Mouse (Mus musculus) forebrain, embryonic 11.5 days (tissue): ENCODE measurements around the gene Lgals4. TPM values are rescaled to one million over a fixed set of nuclear protein-coding genes. Genes with fewer than 3 reads are reported as not detected.

Experiments used
- ATAC-seq: fragments of 200-750 bp; cut with Nextera tagmentation; replicated peaks from 2 replicates; pipeline ENCODE4 v1.8.0; 2017; ENCODE audit warnings: moderate TSS enrichment; ENCODE audit not compliant: low FRiP score
- DNase-seq: peaks from one replicate; pipeline ENCODE4 v3.0.0-alpha.2; 2017; ENCODE audit warnings: low spot score
- H3K27ac ChIP-seq: fragments of 300-500 bp; sonication (generic); 2 replicates; pipeline ENCODE4 v1.5.1; 2014; ENCODE audit warnings: low read depth, low read length
- H3K27me3 ChIP-seq: fragments of 300-500 bp; sonication (generic); 2 replicates; pipeline ENCODE4 v1.6.1; 2014; ENCODE audit warnings: mild to moderate bottlenecking, low read length, mixed read lengths; ENCODE audit not compliant: control insufficient read depth, insufficient read depth
- H3K36me3 ChIP-seq: fragments of 300-500 bp; sonication (generic); 2 replicates; pipeline ENCODE4 v1.6.1; 2014; ENCODE audit warnings: mild to moderate bottlenecking, low read length, moderate library complexity, mixed read lengths; ENCODE audit not compliant: control insufficient read depth, insufficient read depth
- H3K4me1 ChIP-seq: fragments of 300-500 bp; sonication (generic); replicated peaks from 2 replicates; pipeline ENCODE4 v1.6.1; 2014; ENCODE audit warnings: low read length, mixed read lengths; ENCODE audit not compliant: control insufficient read depth, insufficient read depth
- H3K4me2 ChIP-seq: fragments of 300-500 bp; sonication (generic); 2 replicates; pipeline ENCODE4 v1.6.1; 2014; ENCODE audit warnings: low read depth, mild to moderate bottlenecking, low read length, moderate library complexity, mixed read lengths; ENCODE audit not compliant: severe bottlenecking
- H3K4me3 ChIP-seq: fragments of 300-500 bp; sonication (generic); 2 replicates; pipeline ENCODE4 v1.5.1; 2014; ENCODE audit warnings: low read depth, low read length
- H3K9ac ChIP-seq: fragments of 300-500 bp; sonication (generic); 2 replicates; pipeline ENCODE4 v1.6.1; 2014; ENCODE audit warnings: low read length
- H3K9me3 ChIP-seq: fragments of 300-500 bp; sonication (generic); 2 replicates; pipeline ENCODE4 v1.6.1; 2016; ENCODE audit warnings: low read length, mixed read lengths; ENCODE audit not compliant: control insufficient read depth
- WGBS: fragments of 180-500 bp; shearing (Covaris S2); extraction: QIAGEN DNeasy Blood & Tissue Kit; methylation state at CpG from one replicate; pipeline ENCODE4 v1.1.7; 2014; 5-methylcytosine and 5-hydroxymethylcytosine counted together
- polyA plus RNA-seq: library from polyadenylated mRNA; unstranded; fragments of >200 nt; fragmentation: Nextera tagmentation; extraction: Ambion mirVana; gene quantifications from 2 replicates; pipeline ENCODE4 v1.2.1, GENCODE M21; 2014

Gene Lgals4
- polyA plus RNA-seq, 1 experiment from 2014 or later: 1.7 TPM

GRCm38 (mm10) chr7:28831411-28832125 is 2.1 kb upstream of the Lgals4 start:
- no peak overlapping the region for H3K9ac ChIP-seq
- no peak for ATAC-seq
- no peaks in the 10 kb centered on the region for H3K27me3 ChIP-seq
- H3K36me3 ChIP-seq: no peaks in the 10 kb centered on the region
- no peaks in the 10 kb centered on the region for H3K4me1 ChIP-seq
- H3K4me2 ChIP-seq: no peak overlapping the region
- DNase-seq: no peak
- H3K4me3 ChIP-seq: no peak overlapping the region
- H3K27ac ChIP-seq: no peak overlapping the region
- WGBS: 92% methylated on average over 17 of the region's 17 CpGs
- no peaks in the 10 kb centered on the region for H3K9me3 ChIP-seq

DNA sequence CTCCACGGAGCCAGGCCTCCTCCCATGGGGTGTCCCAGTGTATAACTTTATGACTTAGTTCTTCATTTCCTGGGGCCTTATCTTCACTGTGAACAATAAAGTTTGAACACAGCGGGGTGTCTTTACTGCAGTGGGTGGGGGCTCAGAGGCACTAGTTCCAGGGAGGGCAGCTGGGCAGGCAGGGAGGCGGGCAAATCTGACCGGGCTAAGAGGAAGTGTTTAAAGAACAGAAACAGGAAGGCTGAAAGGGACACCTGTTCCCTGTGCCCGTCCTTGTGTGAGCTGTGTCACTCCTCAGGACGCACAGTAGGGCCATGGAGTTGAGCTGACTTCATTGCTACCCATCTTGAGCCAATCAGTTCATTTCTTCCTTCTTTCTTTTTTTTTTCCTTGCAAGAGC is 1.5 kb upstream of the Lgals4 start:
- 82% methylated on average over 6 of the region's 6 CpGs for WGBS
- ATAC-seq: no peak

GRCm38 (mm10) chr7:28836936-28837335 is 3.3 kb downstream of the Lgals4 start:
- Histone ChIP-seq H3K4me2 (no peak overlapping the region), H3K4me1 (no peaks in the 10 kb centered on the region), H3K9me3 (no peaks in the 10 kb centered on the region), H3K27me3 (no peaks in the 10 kb centered on the region), H3K27ac (no peak overlapping the region), H3K4me3 (no peak overlapping the region), H3K9ac (no peak overlapping the region), H3K36me3 (no peaks in the 10 kb centered on the region)
- ATAC-seq: no peak
- DNase-seq: no peak
- 88% methylated on average over 5 of the region's 5 CpGs for WGBS

More for the DNA sequence above, 1.5 kb upstream of the Lgals4 start:
- Histone ChIP-seq H3K27me3 (no peaks in the 10 kb centered on the region), H3K4me3 (no peak overlapping the region), H3K9ac (no peak overlapping the region), H3K27ac (no peak overlapping the region), H3K9me3 (no peaks in the 10 kb centered on the region), H3K36me3 (no peaks in the 10 kb centered on the region), H3K4me2 (no peak overlapping the region), H3K4me1 (no peaks in the 10 kb centered on the region)
- DNase-seq: no peak

GRCm38 (mm10) chr7:28838331-28838730 is 4.7 kb downstream of the Lgals4 start:
- H3K4me2 ChIP-seq: no peak overlapping the region
- H3K9me3 ChIP-seq: no peaks in the 10 kb centered on the region
- H3K27me3 ChIP-seq: no peaks in the 10 kb centered on the region
- 92% methylated on average over 9 of the region's 9 CpGs for WGBS
- DNase-seq (no peak), ATAC-seq (no peak)
- H3K4me3 ChIP-seq: no peak overlapping the region
- H3K9ac ChIP-seq: no peak overlapping the region
- H3K27ac ChIP-seq: no peak overlapping the region
- no peaks in the 10 kb centered on the region for H3K4me1 ChIP-seq
- no peaks in the 10 kb centered on the region for H3K36me3 ChIP-seq

- Histone ChIP-seq H3K4me2 (no peak overlapping the region), H3K36me3 (no peaks in the 10 kb centered on the region), H3K9me3 (no peaks in the 10 kb centered on the region; the same call in 1 of the 2 replicates), H3K4me1 (no peaks in the 10 kb centered on the region), H3K27me3 (no peaks in the 10 kb centered on the region), H3K27ac (no peak overlapping the region), H3K9ac (no peak overlapping the region), H3K4me3 (no peak overlapping the region)
- ATAC-seq (no peak), DNase-seq (no peak)
- 87% methylated on average over 1 of the region's 1 CpGs for WGBS
Measured at GRCm38 (mm10) chr7:28847273-28847672, 13.6 kb downstream of the Lgals4 start.

GRCm38 (mm10) chr7:28849700-28850236 is 16.1 kb downstream of the Lgals4 start:
- H3K9me3 ChIP-seq: no peaks in the 10 kb centered on the region; the same call in 1 of the 2 replicates
- 39% methylated on average over 1 of the region's 1 CpGs for WGBS
- no peaks in the 10 kb centered on the region for H3K36me3 ChIP-seq
- H3K4me2 ChIP-seq: no peak overlapping the region
- no peak for ATAC-seq
- H3K9ac ChIP-seq: no peak overlapping the region
- no peak overlapping the region for H3K27ac ChIP-seq
- no peak for DNase-seq
- no peaks in the 10 kb centered on the region for H3K27me3 ChIP-seq
- no peak overlapping the region for H3K4me3 ChIP-seq
- H3K4me1 ChIP-seq: no peaks in the 10 kb centered on the region

DNA sequence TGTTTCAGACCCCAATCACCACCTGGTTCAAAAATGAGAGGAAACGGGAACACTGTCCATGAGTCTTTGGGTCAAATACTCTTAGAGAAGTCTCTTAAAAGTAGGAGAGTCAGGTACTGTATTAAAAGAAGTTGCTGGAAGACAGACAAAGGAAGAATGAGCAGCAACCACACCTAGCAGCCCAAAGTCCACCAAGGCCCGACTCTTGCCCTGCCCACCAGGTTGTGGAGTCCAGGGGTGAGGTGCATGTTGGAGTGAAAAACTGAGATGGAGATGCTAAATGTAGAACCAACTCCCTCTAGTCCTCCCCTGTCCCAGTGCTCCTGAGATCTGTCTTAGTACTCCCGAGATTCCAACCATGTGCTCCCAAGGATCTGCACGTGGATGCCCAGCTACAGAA is 17.0 kb downstream of the Lgals4 start:
- Histone ChIP-seq H3K9me3 (no peaks in the 10 kb centered on the region; the same call in 1 of the 2 replicates), H3K27ac (no peak overlapping the region), H3K27me3 (no peaks in the 10 kb centered on the region), H3K36me3 (no peaks in the 10 kb centered on the region), H3K4me2 (no peak overlapping the region), H3K4me3 (no peak overlapping the region), H3K9ac (no peak overlapping the region), H3K4me1 (no peaks in the 10 kb centered on the region)
- DNase-seq (no peak), ATAC-seq (no peak)
- 84% methylated on average over 4 of the region's 4 CpGs for WGBS

DNA sequence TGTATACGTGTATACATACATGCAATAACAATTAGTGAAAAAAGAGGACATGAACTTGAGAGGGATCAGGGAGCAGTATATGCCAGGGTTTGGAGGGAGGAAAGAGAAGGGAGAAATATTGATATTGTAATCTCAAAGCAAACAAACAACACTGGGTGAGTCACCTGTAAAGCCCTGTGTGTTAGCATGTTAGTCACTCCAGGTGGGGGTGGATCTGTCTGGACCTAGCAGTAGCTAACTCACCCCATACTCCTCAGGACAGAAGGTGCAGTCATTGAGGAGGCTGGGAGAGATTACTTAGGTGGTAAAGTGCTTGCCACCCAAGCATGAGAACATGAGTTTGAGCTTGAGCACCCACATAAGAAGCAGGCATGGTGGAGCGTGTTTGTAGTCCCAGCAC is 26.3 kb downstream of the Lgals4 start:
- Histone ChIP-seq H3K36me3 (no peaks in the 10 kb centered on the region), H3K9ac (no peak overlapping the region), H3K4me3 (no peak overlapping the region), H3K4me1 (peaks cover 5% of the 10 kb centered on the region), H3K27ac (no peak overlapping the region), H3K9me3 (no peaks in the 10 kb centered on the region; the same call in 1 of the 2 replicates), H3K27me3 (no peaks in the 10 kb centered on the region), H3K4me2 (no peak overlapping the region)
- 86% methylated on average over 2 of the region's 2 CpGs for WGBS
- no peak for DNase-seq
- ATAC-seq: no peak

GRCm38 (mm10) chr7:28860898-28861297 is 27.2 kb downstream of the Lgals4 start:
- no peaks in the 10 kb centered on the region for H3K27me3 ChIP-seq
- H3K4me1 ChIP-seq: peaks cover 5% of the 10 kb centered on the region
- no peak overlapping the region for H3K9ac ChIP-seq
- 84% methylated on average over 6 of the region's 6 CpGs for WGBS
- DNase-seq: no peak
- H3K4me3 ChIP-seq: no peak overlapping the region
- ATAC-seq: no peak
- no peak overlapping the region for H3K4me2 ChIP-seq
- no peak overlapping the region for H3K27ac ChIP-seq
- no peaks in the 10 kb centered on the region for H3K36me3 ChIP-seq
- H3K9me3 ChIP-seq: no peaks in the 10 kb centered on the region; the same call in 1 of the 2 replicates
